22 mouse cellular contexts compared by ENCODE assay signal in genomic region chr2:118507126-118507525, GRCm38 (mm10). TPM values are rescaled to one million over a fixed set of nuclear protein-coding genes. Genes with fewer than 3 reads are reported as not detected.
A peak's percentile ranks its signal among the peaks of the same experiment; 100 is the strongest.
DNase-seq lines count a peak whose midpoint lies in the region; ATAC-seq and TF ChIP-seq lines count a peak whose summit lies in the region.
"Had no signal": no experiment of that assay in that cellular context is flagged by ENCODE, and none has a peak within 500 bp of the region (broad histone marks: within the 10 kb centered on the region; RNA-seq: fewer than 3 reads in every experiment).

No protein-coding gene starts in this region.

- H3K4me3 ChIP-seq in lung, postnatal 0 days (ENCODE audit: low read depth, low read length) = no peak overlapping the region
- H3K4me3 ChIP-seq in MEL (ENCODE audit: control insufficient read depth in 1 of 2, insufficient read depth in 1 of 2, low read depth in 2 of 2, low read length in 2 of 2) = no peak overlapping the region
- H3K4me3 ChIP-seq: embryonic facial prominence, embryonic 15.5 days; erythroblast, embryonic 14.5 days; forebrain, embryonic 10.5 days; gastrocnemius, adult 2 months; heart, adult 2 months; heart, embryonic 12.5 days; hindbrain, embryonic 10.5 days; intestine, embryonic 15.5 days had no signal

- H3K27ac ChIP-seq in lung, postnatal 0 days (ENCODE audit: low read length) = no peak overlapping the region
- no peak overlapping the region for H3K27ac ChIP-seq in MEL (ENCODE audit: control insufficient read depth, low read depth, low read length)
- H3K27ac ChIP-seq: embryonic facial prominence, embryonic 15.5 days; forebrain, embryonic 10.5 days; gastrocnemius, adult 2 months; heart, adult 2 months; hindbrain, embryonic 10.5 days; hindbrain, embryonic 14.5 days; intestine, embryonic 15.5 days had no signal

- no peak for TF ChIP-seq RAD21 in MEL (IDR thresholded peaks at IDR 0.05; ENCODE audit: low read depth, low read length)

- no peaks in the 10 kb centered on the region for H3K27me3 ChIP-seq in lung, postnatal 0 days (replicated peaks; ENCODE audit: insufficient read depth, low read length)
- peaks cover 7 to 10% of the 10 kb centered on the region in 2 experiments; a peak in 3 of 4 replicates for H3K27me3 ChIP-seq in MEL (ENCODE audit: control insufficient read depth in 1 of 2, insufficient read depth in 2 of 2, low read length in 2 of 2)
- H3K27me3 ChIP-seq: embryonic facial prominence, embryonic 15.5 days; heart, embryonic 12.5 days; intestine, embryonic 15.5 days had no signal

- 69% methylated on average over 7 of the region's 7 CpGs for WGBS in lung, postnatal 0 days

- no peak overlapping the region for H3K4me2 ChIP-seq in lung, postnatal 0 days (replicated peaks; ENCODE audit: low read depth, low read length)
- H3K4me2 ChIP-seq: embryonic facial prominence, embryonic 15.5 days; heart, embryonic 12.5 days; hindbrain, embryonic 14.5 days; intestine, embryonic 15.5 days had no signal

- H3K9me3 ChIP-seq in lung, postnatal 0 days (ENCODE audit: low read length) = no peaks in the 10 kb centered on the region
- H3K9me3 ChIP-seq in MEL (replicated peaks; ENCODE audit: insufficient read depth, low read length) = no peaks in the 10 kb centered on the region
- H3K9me3 ChIP-seq: embryonic facial prominence, embryonic 15.5 days; forebrain, embryonic 10.5 days; heart, embryonic 12.5 days; hindbrain, embryonic 10.5 days; intestine, embryonic 15.5 days had no signal

- TF ChIP-seq EP300 in lung, postnatal 0 days (IDR thresholded peaks at IDR 0.05) = no peak
- no peak for TF ChIP-seq EP300 in MEL (IDR thresholded peaks at IDR 0.05; ENCODE audit: low read depth in 1 of 2, low read length in 2 of 2)

- H3K4me1 ChIP-seq in lung, postnatal 0 days (ENCODE audit: insufficient read depth, low read depth, low read length) = peaks cover 5% of the 10 kb centered on the region; the same call in 1 of the 2 replicates
- H3K4me1 ChIP-seq in MEL (ENCODE audit: control insufficient read depth in 1 of 2, insufficient read depth in 2 of 2, low read length in 2 of 2) = no peaks in the 10 kb centered on the region; a peak in 1 of 4 replicates

- no peak for TF ChIP-seq POLR2A in MEL (IDR thresholded peaks at IDR 0.05; ENCODE audit: control insufficient read depth in 1 of 2, insufficient read depth in 1 of 2, low read depth in 1 of 2, low read length in 2 of 2, poor library complexity in 1 of 2)

- peak; percentile 67 for DNase-seq in lung, postnatal 0 days (ENCODE audit: low spot score)
- no peak for DNase-seq in lung, postnatal 36 days
- DNase-seq in MEL (ENCODE audit: low read depth, low spot score) = peak; percentile 36
- DNase-seq in brain, adult 2 months (ENCODE audit: low read depth, low spot score) = peak; percentile 20
- DNase-seq in cerebellum, postnatal 25 days = no peak
- no peak for DNase-seq in layer of hippocampus, adult 9-10 months (ENCODE audit: low spot score)
- no peak for DNase-seq in kidney, adult 8-10 months
- DNase-seq: adrenal gland, adult 8-10 months; cerebellum, adult 18-20 months; cerebellum, adult 9-11 months; embryo, embryonic 11 days; gastrocnemius, adult 2 months; gastrocnemius, postnatal 36 days; heart, adult 2 months had no signal

- no peak overlapping the region for H3K9ac ChIP-seq in lung, postnatal 0 days (replicated peaks; ENCODE audit: low read depth)
- no peak overlapping the region for H3K9ac ChIP-seq in MEL (ENCODE audit: control insufficient read depth, low read depth, low read length, poor library complexity, severe bottlenecking)
- H3K9ac ChIP-seq: embryonic facial prominence, embryonic 15.5 days; heart, embryonic 12.5 days; hindbrain, embryonic 14.5 days; intestine, embryonic 15.5 days had no signal

- H3K36me3 ChIP-seq in lung, postnatal 0 days (ENCODE audit: insufficient read depth, low read length) = no peaks in the 10 kb centered on the region
- no peaks in the 10 kb centered on the region; a peak in 1 of 4 replicates for H3K36me3 ChIP-seq in MEL (ENCODE audit: control insufficient read depth in 1 of 2, insufficient read depth in 2 of 2, low read length in 2 of 2)
- H3K36me3 ChIP-seq: embryonic facial prominence, embryonic 15.5 days; forebrain, embryonic 10.5 days; heart, embryonic 12.5 days; hindbrain, embryonic 10.5 days; intestine, embryonic 15.5 days had no signal

- no peak for TF ChIP-seq CTCF in lung, postnatal 0 days (IDR thresholded peaks at IDR 0.05)
- TF ChIP-seq CTCF in MEL (IDR thresholded peaks at IDR 0.05 in 2 of 3, conservative IDR thresholded peaks at IDR 0.05 in 1 of 3; ENCODE audit: control insufficient read depth in 1 of 3, insufficient read depth in 1 of 3, low read depth in 2 of 3, low read length in 3 of 3, poor library complexity in 1 of 3, severe bottlenecking in 1 of 3) = no peak

- H3K79me2 ChIP-seq in MEL (ENCODE audit: control insufficient read depth, insufficient read depth, low read length, poor library complexity) = no peaks in the 10 kb centered on the region

- ATAC-seq in lung, postnatal 0 days = 0 out of 2 replicates have a peak, but pooled peaks have one; percentile 25
- ATAC-seq: forebrain, embryonic 14.5 days; intestine, embryonic 15.5 days had no signal

TF ChIP-seq in MEL, 35 proteins besides CTCF, POLR2A, EP300 and RAD21:
- no peak for TF ChIP-seq E2F4 (IDR thresholded peaks at IDR 0.05; ENCODE audit: borderline replicate concordance, low read depth, low read length)
- no peak for TF ChIP-seq MAFK (IDR thresholded peaks at IDR 0.05; ENCODE audit: borderline replicate concordance, low read depth, low read length)
- no peak for TF ChIP-seq SIN3A (IDR thresholded peaks at IDR 0.05; ENCODE audit: low read length)
- no peak for TF ChIP-seq JUND (IDR thresholded peaks at IDR 0.05; ENCODE audit: low read depth, low read length)
- TF ChIP-seq MAX (IDR thresholded peaks at IDR 0.05; ENCODE audit: low read length) = no peak
- no peak for TF ChIP-seq POLR2AphosphoS5 (IDR thresholded peaks at IDR 0.05; ENCODE audit: borderline replicate concordance, low read depth, low read length)
- 0 out of 2 replicates have a peak, but pooled peaks have one; percentile 4 for TF ChIP-seq GATA1 (IDR thresholded peaks at IDR 0.05; ENCODE audit: low read depth, low read length)

RNA-seq across cellular contexts. Expression of gene Srp14, which starts 27.6 kb away (rescaled TPM):
- polyA plus RNA-seq in lung, postnatal 0 days (2015; fragmentation: Nextera tagmentation; extraction: Ambion mirVana) = 275 and 277 TPM in 2 replicates
- 231 and 235 TPM in 2 replicates for total RNA-seq in MEL (2012; rRNA removed)
- 100 to 1,000 TPM in 1 of 2 experiments, not detected in 1; 272 TPM for polyA plus RNA-seq in MEL (2012; ENCODE audit: insufficient read depth in 1 of 2, insufficient read length in 2 of 2, low read depth in 1 of 2, low replicate concordance in 2 of 2, missing spikeins in 1 of 2)

RNA-seq across cellular contexts. Expression of gene Bmf, which starts 42.4 kb away (rescaled TPM):
- polyA plus RNA-seq in lung, postnatal 0 days (2015; fragmentation: Nextera tagmentation; extraction: Ambion mirVana) = 7.3 and 9.8 TPM in 2 replicates
- 0.39 TPM in 2 replicates for total RNA-seq in MEL (2012; rRNA removed)
- under 1 TPM in 1 of 2 experiments, not detected in 1; 0.50 TPM for polyA plus RNA-seq in MEL (2012; ENCODE audit: insufficient read depth in 1 of 2, insufficient read length in 2 of 2, low read depth in 1 of 2, low replicate concordance in 2 of 2, missing spikeins in 1 of 2)

Comparison
In these comparisons a context has a peak if more than half of its experiments do, and no peak if none do; other contexts are left out.
1. DNase-seq: peak in lung, postnatal 0 days (single experiment), MEL (single experiment) and brain, adult 2 months (single experiment); none in lung, postnatal 36 days (single experiment), cerebellum, postnatal 25 days (0 of 2), layer of hippocampus, adult 9-10 months (single experiment) and kidney, adult 8-10 months (0 of 2).